Mouse (Mus musculus) myocyte (in vitro differentiated cells): ENCODE data around the gene Fam196b.

Experiments used
- CEBPB ChIP-seq: IDR thresholded peaks from 2 replicates; pipeline ENCODE4 v1.6.1; 2011; ENCODE audit warnings: mild to moderate bottlenecking, moderate library complexity; ENCODE audit not compliant: poor library complexity, insufficient read depth, severe bottlenecking
- E2F4 ChIP-seq: IDR thresholded peaks from one replicate; pipeline ENCODE4 v1.6.1; 2011; ENCODE audit warnings: mild to moderate bottlenecking, control low read depth, moderate library complexity; ENCODE audit not compliant: insufficient read depth
- MAX ChIP-seq: IDR thresholded peaks from one replicate; pipeline ENCODE4 v1.6.1; 2011; ENCODE audit warnings: low read depth, mild to moderate bottlenecking, control low read depth
- MYOD1 ChIP-seq, 3 experiments: IDR thresholded peaks; one replicate each; pipeline ENCODE4 v1.6.1; 2011; ENCODE audit warnings: control low read depth in 2 of 3, low read depth in 2 of 3, mild to moderate bottlenecking in 2 of 3, moderate library complexity in 1 of 3; ENCODE audit not compliant: insufficient read length in 2 of 3, control insufficient read depth in 1 of 3
- POLR2A ChIP-seq: IDR thresholded peaks from one replicate; pipeline ENCODE4 v1.6.1; 2011; ENCODE audit warnings: low read depth, mild to moderate bottlenecking, control low read depth, moderate library complexity; ENCODE audit not compliant: insufficient read length
- POLR2AphosphoS2 ChIP-seq: IDR thresholded peaks from one replicate; pipeline ENCODE4 v1.6.1; 2011; ENCODE audit warnings: low read depth, control low read depth; ENCODE audit not compliant: insufficient read length
- REST ChIP-seq: IDR thresholded peaks from one replicate; pipeline ENCODE4 v1.6.1; 2011; ENCODE audit warnings: mild to moderate bottlenecking, control low read depth, moderate library complexity; ENCODE audit not compliant: insufficient read depth, insufficient read length
- SRF ChIP-seq: IDR thresholded peaks from one replicate; pipeline ENCODE4 v1.6.1; 2011; ENCODE audit warnings: low read depth; ENCODE audit not compliant: control insufficient read depth, insufficient read length
- USF1 ChIP-seq: IDR thresholded peaks from one replicate; pipeline ENCODE4 v1.6.1; 2011; ENCODE audit warnings: low read depth, mild to moderate bottlenecking, control low read depth, moderate library complexity

- no peak for TF ChIP-seq POLR2A
- TF ChIP-seq USF1: no peak
- TF ChIP-seq POLR2AphosphoS2: no peak
- TF ChIP-seq MAX: no peak
- no peak for TF ChIP-seq MYOD1 (IDR thresholded peaks at IDR 0.05; ENCODE audit: control insufficient read depth in 1 of 3, insufficient read length in 2 of 3, low read depth in 2 of 3)
- no peak for TF ChIP-seq REST
- no peak for TF ChIP-seq CEBPB
- no peak for TF ChIP-seq E2F4
- no peak for TF ChIP-seq SRF
Measured at GRCm38 (mm10) chr11:34405311-34405710, 90.7 kb downstream of the Fam196b start.
